ENCODE assay signal across 20 mouse cellular contexts in genomic region chr13:104623130-104623891, GRCm38 (mm10).
DNase-seq lines count a peak whose midpoint lies in the region; ATAC-seq lines count a peak whose summit lies in the region.
"Had no signal": no experiment of that assay in that cellular context is flagged by ENCODE, and none has a peak within 500 bp of the region (broad histone marks: within the 10 kb centered on the region; RNA-seq: fewer than 3 reads in every experiment).

No protein-coding gene starts in this region.

- H3K4me1 ChIP-seq in intestine, embryonic 14.5 days (replicated peaks; ENCODE audit: control insufficient read depth, insufficient read depth, low read length): no peaks in the 10 kb centered on the region
- no peaks in the 10 kb centered on the region for H3K4me1 ChIP-seq in intestine, embryonic 15.5 days (replicated peaks)

- ATAC-seq in intestine, embryonic 14.5 days (replicated peaks; ENCODE audit: low FRiP score, low TSS enrichment, low read depth): no peak
- no peak for ATAC-seq in intestine, embryonic 15.5 days
- ATAC-seq in hematopoietic stem cell, adult 5-6 weeks (replicated peaks in 1 of 2; ENCODE audit: insufficient read depth in 1 of 2, low FRiP score in 2 of 2, low TSS enrichment in 1 of 2, low read depth in 1 of 2, poor library complexity in 2 of 2, severe bottlenecking in 2 of 2): peak; percentile 55 to 63; a peak in 3 of 4 replicates
- peak; percentile 84 for ATAC-seq in megakaryocyte progenitor cell, adult 5-6 weeks (replicated peaks; ENCODE audit: poor library complexity)
- no peak for ATAC-seq in megakaryocyte-erythroid progenitor cell, adult 5-6 weeks (replicated peaks; ENCODE audit: low FRiP score, low TSS enrichment, poor library complexity, severe bottlenecking)
- ATAC-seq: forebrain, embryonic 16.5 days; liver, embryonic 12.5 days had no signal

- peak; percentile 41 for DNase-seq in intestine, embryonic 14.5 days (ENCODE audit: low spot score)
- DNase-seq in NIH3T3 (ENCODE audit: low read depth): peak; percentile 60
- no peak for DNase-seq in frontal cortex, postnatal 25 days (ENCODE audit: low spot score in 2 of 2)
- DNase-seq in layer of hippocampus, adult 8-10 months (ENCODE audit: low spot score in 2 of 2): no peak
- DNase-seq: cerebellum, postnatal 14 days; heart, postnatal 14 days; kidney, adult 18-20 months; kidney, postnatal 14 days; midbrain, embryonic 14.5 days had no signal

- H3K4me3 ChIP-seq in intestine, embryonic 14.5 days (ENCODE audit: low read depth, low read length): no peak overlapping the region
- H3K4me3 ChIP-seq in intestine, embryonic 15.5 days (replicated peaks): no peak overlapping the region
- H3K4me3 ChIP-seq: heart, embryonic 10.5 days; liver, embryonic 12.5 days; lung, embryonic 15.5 days; myocyte had no signal

- H3K27ac ChIP-seq in intestine, embryonic 14.5 days (ENCODE audit: low read depth): no peak overlapping the region
- H3K27ac ChIP-seq in intestine, embryonic 15.5 days: no peak overlapping the region
- H3K27ac ChIP-seq: heart, embryonic 10.5 days; hindbrain, embryonic 14.5 days; liver, embryonic 12.5 days; lung, embryonic 15.5 days; macrophage had no signal

- no peaks in the 10 kb centered on the region for H3K36me3 ChIP-seq in intestine, embryonic 14.5 days (ENCODE audit: control insufficient read depth, insufficient read depth, low read length)
- H3K36me3 ChIP-seq in intestine, embryonic 15.5 days: no peaks in the 10 kb centered on the region
- H3K36me3 ChIP-seq: heart, embryonic 10.5 days; liver, embryonic 12.5 days; lung, embryonic 15.5 days had no signal

- H3K9ac ChIP-seq in intestine, embryonic 14.5 days (ENCODE audit: low read length): no peak overlapping the region
- H3K9ac ChIP-seq in intestine, embryonic 15.5 days: no peak overlapping the region
- H3K9ac ChIP-seq: hindbrain, embryonic 14.5 days; liver, embryonic 12.5 days; lung, embryonic 15.5 days had no signal

- no peaks in the 10 kb centered on the region for H3K27me3 ChIP-seq in intestine, embryonic 14.5 days (replicated peaks; ENCODE audit: control insufficient read depth, insufficient read depth, low read length)
- H3K27me3 ChIP-seq in intestine, embryonic 15.5 days (replicated peaks): no peaks in the 10 kb centered on the region
- H3K27me3 ChIP-seq: liver, embryonic 12.5 days; lung, embryonic 15.5 days had no signal

- H3K9me3 ChIP-seq in intestine, embryonic 14.5 days (ENCODE audit: control insufficient read depth, low read length): no peaks in the 10 kb centered on the region
- no peaks in the 10 kb centered on the region for H3K9me3 ChIP-seq in intestine, embryonic 15.5 days
- H3K9me3 ChIP-seq: heart, embryonic 10.5 days; liver, embryonic 12.5 days; lung, embryonic 15.5 days had no signal

- H3K4me2 ChIP-seq in intestine, embryonic 14.5 days (ENCODE audit: low read length): no peak overlapping the region
- H3K4me2 ChIP-seq in intestine, embryonic 15.5 days (replicated peaks): no peak overlapping the region
- H3K4me2 ChIP-seq: hindbrain, embryonic 14.5 days; liver, embryonic 12.5 days; lung, embryonic 15.5 days had no signal

- WGBS in intestine, embryonic 14.5 days: 65% methylated on average over 12 of the region's 12 CpGs
- 68% methylated on average over 12 of the region's 12 CpGs for WGBS in intestine, embryonic 15.5 days

Comparison
In these comparisons a context has a peak if more than half of its experiments do, and no peak if none do; other contexts are left out.
1. ATAC-seq: peak in hematopoietic stem cell, adult 5-6 weeks (2 of 2) and megakaryocyte progenitor cell, adult 5-6 weeks (single experiment); none in intestine, embryonic 14.5 days (single experiment), intestine, embryonic 15.5 days (single experiment) and megakaryocyte-erythroid progenitor cell, adult 5-6 weeks (single experiment).
2. DNase-seq: peak in intestine, embryonic 14.5 days (single experiment) and NIH3T3 (single experiment); none in frontal cortex, postnatal 25 days (0 of 2) and layer of hippocampus, adult 8-10 months (0 of 2).